Mouse (Mus musculus): Measurements from ENCODE around the gene Cd7.

- peak; percentile 34 for TF ChIP-seq CTCF (IDR thresholded peaks at IDR 0.05; ENCODE audit: low read depth)
- no peak for TF ChIP-seq EP300 (optimal IDR thresholded peaks at IDR 0.05)
These were observed 51.6 kb downstream of the Cd7 start for GRCm38 (mm10) chr11:120987608-120988007.
